Mouse (Mus musculus) lung, postnatal 36 days (tissue): Measurements from ENCODE around the gene 1810010H24Rik.
A peak's percentile ranks its signal among the peaks of the same experiment; 100 is the strongest.
"Not testable (repeated sequence)": the region's sequence is repeated elsewhere in the genome, so short reads cannot be mapped to it uniquely, and the experiment has no call there.

ENCODE experiments used
- DNase-seq: peaks from one replicate; pipeline ENCODE4 v3.0.0; 2022; ENCODE audit warnings: mixed read lengths

The 1810010H24Rik gene

GRCm38 (mm10) chr11:107025411-107026321 lies at the start of gene 1810010H24Rik:
1810010H24Rik (plus strand) TSS chr11:107025681.
- DNase-seq, result peak; percentile 49

DNA sequence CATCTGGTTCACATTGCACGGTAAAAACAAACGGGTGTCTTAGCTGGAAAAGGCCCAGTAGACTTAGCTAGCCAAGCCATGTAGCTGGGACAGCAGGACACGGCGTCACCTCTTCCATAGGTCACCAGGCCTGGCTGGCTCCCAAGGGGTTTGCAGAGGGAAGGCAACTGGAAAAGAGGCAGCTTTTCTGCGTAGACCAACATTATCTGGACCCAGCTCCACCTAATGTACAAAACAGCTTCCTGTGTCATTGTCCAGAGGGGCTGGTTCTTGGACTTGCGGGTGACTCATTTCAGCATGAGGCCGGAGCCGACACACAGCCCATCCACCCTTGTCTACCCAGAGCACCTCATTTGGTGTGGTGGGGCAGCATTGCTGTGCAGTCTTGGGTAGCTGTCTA lies 49.3 kb upstream of the 1810010H24Rik start:
- DNase-seq, result peak; percentile 73

DNA sequence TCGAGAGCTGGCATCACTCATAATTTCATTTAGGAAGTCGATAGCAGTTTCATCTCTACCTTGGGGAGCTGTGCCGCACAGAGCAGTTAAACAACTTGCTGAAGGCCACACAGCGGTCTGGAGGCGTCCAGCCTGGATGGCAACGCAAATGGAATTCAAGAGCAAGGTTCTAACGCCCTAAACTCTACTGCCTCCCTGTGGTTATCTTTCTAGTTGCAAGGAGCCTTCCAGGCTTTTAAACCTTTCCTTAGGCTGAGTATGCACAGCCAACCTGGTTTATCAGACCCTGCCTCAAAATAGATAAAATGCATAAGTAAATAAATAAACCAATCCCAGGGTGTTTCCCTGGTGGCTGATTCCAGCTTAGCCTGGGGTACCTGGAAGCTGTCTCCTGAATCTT lies 45.0 kb upstream of the 1810010H24Rik start:
- peak; percentile 91 for DNase-seq

DNA sequence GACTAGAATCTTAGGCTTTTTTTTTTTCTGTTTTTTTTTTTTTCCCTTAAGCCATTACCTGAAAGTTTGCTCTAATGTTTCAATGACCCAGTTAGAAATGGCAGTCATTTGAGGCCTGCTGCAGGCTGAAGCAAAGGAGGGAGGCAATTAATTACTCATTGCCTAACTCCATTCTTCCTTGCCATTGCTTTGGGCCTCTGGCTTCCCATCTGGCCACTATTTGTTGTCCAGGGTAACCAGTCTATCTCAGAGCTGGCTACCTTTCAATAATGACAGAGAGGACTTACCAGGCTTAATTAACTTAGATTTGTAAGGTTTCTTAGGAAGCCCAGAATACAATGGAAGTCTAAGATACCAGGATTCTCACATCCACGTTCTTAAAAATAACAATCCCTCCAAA lies 43.7 kb upstream of the 1810010H24Rik start:
- DNase-seq, result no peak

DNA sequence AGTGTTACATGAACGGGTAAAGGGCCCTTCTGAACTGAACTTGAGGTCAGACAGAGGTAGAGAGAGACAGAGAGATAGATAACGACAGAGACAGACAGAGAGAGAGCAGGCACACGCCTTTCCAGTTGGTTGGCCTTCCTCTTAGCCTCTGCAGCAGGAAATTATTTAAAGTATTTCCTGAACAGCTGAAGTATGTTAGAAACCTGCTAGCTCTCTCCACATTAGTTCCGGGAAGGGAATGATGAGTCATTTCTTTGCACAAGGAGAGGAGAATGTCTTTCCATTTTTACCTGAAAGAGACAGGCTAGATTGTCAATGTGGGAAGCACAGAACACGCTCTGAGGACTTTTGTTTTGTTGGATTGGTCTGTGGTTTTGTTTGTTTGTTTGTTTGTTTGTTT lies 43.1 kb upstream of the 1810010H24Rik start:
- no peak for DNase-seq

DNA sequence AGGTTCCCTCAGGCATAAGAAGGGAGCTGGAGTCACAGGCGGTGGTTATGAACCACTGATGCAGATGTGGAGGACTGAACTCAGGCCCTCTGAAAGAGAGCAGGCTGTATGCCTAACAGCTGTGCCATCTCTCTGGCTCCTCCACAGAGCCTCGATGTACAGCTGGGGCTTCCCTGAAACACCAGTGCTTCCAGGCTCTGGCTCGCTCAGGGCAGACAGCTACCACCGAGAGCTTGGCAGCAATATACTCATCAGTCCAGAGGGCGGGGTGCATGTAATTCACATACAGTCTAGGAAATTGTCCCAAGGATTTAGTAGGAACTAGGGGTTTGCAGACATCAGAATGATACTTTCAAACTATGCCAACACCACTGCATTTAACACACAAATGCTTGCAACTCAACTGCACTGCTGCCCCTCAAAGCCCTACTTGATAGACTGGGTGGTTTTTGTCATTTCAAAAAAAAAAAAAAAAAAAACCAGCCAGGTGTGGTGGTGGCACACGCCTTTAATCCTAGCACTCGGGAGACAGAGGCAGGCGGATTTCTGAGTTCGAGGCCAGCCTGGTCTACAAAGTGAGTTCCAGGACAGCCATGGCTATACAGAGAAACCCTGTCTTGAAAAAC lies 39.4 kb upstream of the 1810010H24Rik start:
- not testable (repeated sequence) for DNase-seq

- no peak for DNase-seq
Measured at GRCm38 (mm10) chr11:106987384-106987783, 38.1 kb upstream of the 1810010H24Rik start.

DNA sequence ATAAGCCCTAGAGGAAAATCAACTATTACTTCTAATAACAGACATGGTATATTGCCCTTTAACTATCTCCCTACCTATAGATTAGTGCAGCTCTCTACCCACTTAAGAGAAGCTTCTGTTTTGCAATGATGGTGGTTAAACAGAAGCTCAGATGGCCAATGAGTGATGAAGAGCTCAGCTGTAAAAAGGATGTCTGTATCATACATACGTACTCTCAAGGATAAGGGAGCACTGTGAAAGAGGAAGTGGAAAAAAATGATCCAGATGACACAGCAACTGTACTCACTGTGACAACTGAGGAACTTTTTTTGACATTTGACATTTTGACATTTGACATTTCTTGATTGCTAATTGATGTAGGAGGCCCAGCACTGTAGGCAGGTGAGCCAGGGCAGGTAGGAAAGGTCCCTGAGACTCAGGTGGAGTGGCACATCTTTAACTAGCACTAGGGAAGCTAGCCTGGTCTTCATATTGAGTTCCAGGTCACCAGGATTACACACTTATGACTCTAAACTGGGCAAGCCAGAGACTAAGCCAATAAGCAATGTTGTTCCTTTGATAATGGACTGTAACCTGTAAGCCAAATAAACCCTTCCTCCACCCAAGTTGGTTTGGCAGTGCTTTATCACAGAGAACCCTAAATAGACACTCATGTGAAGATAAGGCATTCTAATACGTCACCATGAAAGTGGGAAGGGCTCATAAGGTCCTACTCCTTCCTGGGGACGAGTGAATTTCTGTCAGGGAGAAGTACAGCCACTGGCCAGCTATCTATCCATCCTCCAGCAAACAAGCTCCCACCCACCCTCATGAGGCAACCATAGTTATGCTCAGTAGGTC lies 31.0 kb upstream of the 1810010H24Rik start:
- DNase-seq, result peak; percentile 38

DNA sequence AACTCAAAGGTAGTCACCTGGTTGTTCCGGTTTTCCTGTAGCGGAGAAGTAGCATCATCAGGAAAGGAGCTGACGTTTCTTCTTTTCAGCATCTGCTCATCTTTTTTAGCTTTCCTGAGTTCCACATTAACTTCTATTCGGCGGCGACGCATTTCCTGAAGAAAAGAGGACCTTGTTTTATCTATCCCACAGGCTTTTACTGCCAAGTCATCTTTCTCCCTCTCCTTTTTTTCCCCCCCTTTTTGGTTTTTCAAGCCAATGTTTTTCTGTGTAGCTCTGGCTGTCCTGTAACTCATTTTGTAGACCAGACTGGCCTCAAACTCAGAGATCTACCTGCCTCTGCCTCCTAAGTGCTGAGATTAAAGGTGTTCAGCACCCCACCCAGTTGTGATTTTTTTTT lies 29.0 kb upstream of the 1810010H24Rik start:
- not testable (repeated sequence) for DNase-seq

- DNase-seq, result no peak
Measured at GRCm38 (mm10) chr11:106997976-106998375, 27.5 kb upstream of the 1810010H24Rik start.

GRCm38 (mm10) chr11:106998651-106999150 lies 26.8 kb upstream of the 1810010H24Rik start:
- DNase-seq, result no peak

GRCm38 (mm10) chr11:106999151-106999948 lies 26.1 kb upstream of the 1810010H24Rik start, which contains the start of gene Kpna2:
Kpna2 (minus strand) TSS chr11:106999541.
- DNase-seq, result peak; percentile 95

- no peak for DNase-seq
Measured at GRCm38 (mm10) chr11:106999949-107000513, 25.4 kb upstream of the 1810010H24Rik start.

- DNase-seq, result no peak
Measured at GRCm38 (mm10) chr11:107001760-107002675, 23.5 kb upstream of the 1810010H24Rik start.

DNA sequence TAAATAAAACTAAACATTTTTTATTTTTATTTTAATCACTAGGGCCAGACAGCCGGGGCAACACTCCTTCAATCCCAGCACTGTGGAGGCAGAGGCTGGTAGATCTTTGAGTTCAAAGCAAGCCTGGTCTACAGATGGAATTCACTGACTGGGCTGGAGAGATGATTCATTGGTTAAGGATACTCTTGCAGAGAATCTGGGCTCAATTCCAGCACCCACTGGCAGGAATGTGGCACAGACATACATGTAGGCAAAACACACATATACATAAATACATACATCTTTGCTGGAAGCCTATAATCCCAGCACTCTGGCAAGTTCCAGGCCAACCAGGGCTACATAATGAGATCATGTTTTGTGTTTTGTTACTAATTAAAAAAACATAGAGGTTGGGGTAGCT lies 19.9 kb upstream of the 1810010H24Rik start:
- DNase-seq, result no peak

GRCm38 (mm10) chr11:107010447-107010846 lies 15.0 kb upstream of the 1810010H24Rik start:
- peak; percentile 40 for DNase-seq

DNA sequence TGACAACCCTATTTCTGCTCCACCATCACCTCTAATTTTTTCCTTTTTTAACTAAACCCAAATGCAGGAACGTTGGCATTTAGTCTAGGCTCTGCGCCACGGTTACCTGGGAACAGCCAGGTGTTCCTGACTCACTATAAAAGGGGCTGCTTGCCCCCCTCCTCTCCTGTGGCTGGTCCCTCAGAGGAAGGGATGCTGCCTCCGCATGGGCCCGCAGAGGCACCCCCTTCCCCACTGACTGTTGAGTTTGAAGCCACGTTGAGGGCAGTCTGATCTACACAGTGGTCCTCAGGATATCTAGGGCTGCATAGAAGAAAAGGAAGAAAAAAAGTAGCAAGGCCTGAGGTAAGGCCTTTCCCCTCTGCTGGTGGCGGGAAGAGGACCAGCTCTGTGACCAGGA lies 14.3 kb upstream of the 1810010H24Rik start:
- no peak for DNase-seq

DNA sequence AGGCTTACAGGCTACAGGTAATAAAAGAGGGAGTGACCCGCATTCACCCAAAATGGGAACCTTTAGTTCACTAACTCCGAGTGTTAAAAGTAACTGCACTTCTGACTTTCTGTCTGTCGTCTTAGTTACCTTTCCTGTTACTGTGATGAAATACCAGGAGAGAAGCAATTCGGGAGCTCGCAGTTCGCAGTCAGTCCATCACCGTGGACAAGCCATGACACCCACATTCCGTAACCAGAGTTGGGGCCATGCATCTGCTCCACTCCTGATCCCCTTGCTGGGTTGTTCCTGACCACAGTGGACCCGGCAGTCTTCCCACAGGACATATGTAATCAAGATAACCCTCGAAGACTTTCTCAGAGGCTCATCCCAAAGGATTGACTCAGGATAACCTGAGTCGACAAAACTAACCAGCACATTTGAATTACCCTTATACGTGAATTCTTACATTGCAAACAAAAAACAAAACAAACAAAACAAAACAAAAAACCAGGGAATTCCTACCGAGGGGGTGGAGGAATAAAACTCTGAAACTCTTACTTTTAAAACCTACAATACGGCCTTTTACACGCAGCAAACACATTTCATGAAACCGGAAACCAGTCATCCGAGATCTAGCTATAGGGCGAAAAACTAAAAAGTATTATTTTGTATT lies 13.7 kb upstream of the 1810010H24Rik start:
- peak; percentile 29 for DNase-seq

GRCm38 (mm10) chr11:107012324-107013017 lies 13.0 kb upstream of the 1810010H24Rik start:
- peak; percentile 98 for DNase-seq
